Mouse (Mus musculus) brain, embryonic 14.5 days (tissue): ENCODE measurements around the gene Zbtb12.

Experiments
- CTCF ChIP-seq: fragments of 200-500 bp; IDR thresholded peaks from 2 replicates; pipeline ENCODE4 v1.5.1; 2012; ENCODE audit warnings: inconsistent platforms, mild to moderate bottlenecking, moderate library complexity, borderline replicate concordance; ENCODE audit not compliant: insufficient read depth, insufficient read length; ENCODE audit errors: extremely low read depth
- POLR2A ChIP-seq: fragments of 200-500 bp; IDR thresholded peaks from 2 replicates; pipeline ENCODE4 v1.6.1; 2012; ENCODE audit warnings: mild to moderate bottlenecking, inconsistent platforms, borderline replicate concordance; ENCODE audit not compliant: poor library complexity, insufficient read depth, insufficient read length, severe bottlenecking; ENCODE audit errors: extremely low read depth

DNA sequence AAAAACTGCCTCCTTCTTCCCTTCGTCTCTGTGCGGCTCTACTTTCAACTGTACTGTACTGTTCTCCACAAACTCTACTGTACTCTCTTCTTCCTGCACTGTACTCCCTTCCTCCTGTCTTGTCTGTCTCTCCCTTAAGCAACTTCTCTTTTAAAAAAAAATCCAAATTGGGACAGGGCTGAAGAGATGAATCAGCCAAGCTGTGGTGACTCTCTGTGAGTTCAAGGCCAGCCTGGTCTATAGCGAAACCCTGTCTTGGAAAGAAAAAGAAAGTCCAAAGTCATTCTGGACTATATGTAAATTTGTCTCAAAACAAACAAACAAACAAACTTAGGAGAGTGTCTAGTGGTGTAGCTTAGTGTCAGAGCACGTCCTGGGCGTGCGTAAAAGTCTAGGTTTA is 5.0 kb upstream of the Zbtb12 start:
- TF ChIP-seq CTCF (no peak), POLR2A (no peak)
